In the genomic region with DNA sequence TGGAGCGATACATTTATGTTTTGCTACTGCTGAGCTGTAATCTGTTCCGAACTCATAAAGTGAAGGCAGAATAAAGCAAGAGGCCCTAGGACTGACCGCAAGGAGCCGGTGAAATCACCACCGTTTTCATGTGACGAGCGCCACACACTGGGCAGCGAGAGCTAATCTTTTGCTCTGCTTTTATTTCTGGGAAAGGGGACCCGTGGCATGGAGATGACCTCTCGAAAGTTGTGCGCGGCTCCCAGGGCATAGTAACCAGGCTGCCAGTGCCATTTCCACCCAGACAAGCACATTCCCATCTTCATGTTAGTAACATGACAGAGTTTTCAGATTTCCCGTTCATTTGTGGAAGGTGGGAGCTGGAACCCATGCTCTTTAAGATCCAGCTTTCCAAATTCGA, we compare ENCODE assay signal across 8 mouse cellular contexts. TPM values are rescaled to one million over a fixed set of nuclear protein-coding genes. Genes with fewer than 3 reads are reported as not detected.
DNase-seq lines count a peak whose midpoint lies in the region; ATAC-seq and TF ChIP-seq lines count a peak whose summit lies in the region.

No protein-coding gene starts in this region.

- H3K4me3 ChIP-seq in hindbrain, embryonic 16.5 days (ENCODE audit: low read length), result peak overlapping the region; percentile 19
- H3K4me3 ChIP-seq in limb, embryonic 14.5 days (replicated peaks; ENCODE audit: low read length), result no peak overlapping the region
- no peak overlapping the region for H3K4me3 ChIP-seq in midbrain, embryonic 13.5 days (replicated peaks)

- peak overlapping the region; percentile 22; the same call in 1 of the 2 replicates for H3K9ac ChIP-seq in hindbrain, embryonic 16.5 days (ENCODE audit: low read depth, low read length)
- no peak overlapping the region for H3K9ac ChIP-seq in limb, embryonic 14.5 days (ENCODE audit: low read depth, low read length, severe bottlenecking)
- H3K9ac ChIP-seq in midbrain, embryonic 13.5 days (replicated peaks), result no peak overlapping the region

- no peaks in the 10 kb centered on the region for H3K27me3 ChIP-seq in hindbrain, embryonic 16.5 days (replicated peaks; ENCODE audit: control insufficient read depth, insufficient read depth, low read length)
- H3K27me3 ChIP-seq in limb, embryonic 14.5 days (ENCODE audit: control insufficient read depth, insufficient read depth, low read length), result no peaks in the 10 kb centered on the region
- H3K27me3 ChIP-seq in midbrain, embryonic 13.5 days, result no peaks in the 10 kb centered on the region

- peak; percentile 48; the same call in 1 of the 2 replicates for ATAC-seq in hindbrain, embryonic 16.5 days
- no peak for ATAC-seq in limb, embryonic 14.5 days (ENCODE audit: low FRiP score, low read depth)
- peak; percentile 63 for ATAC-seq in midbrain, embryonic 13.5 days

- peak overlapping the region; percentile 36 for H3K27ac ChIP-seq in hindbrain, embryonic 16.5 days (ENCODE audit: low read depth, low read length)
- H3K27ac ChIP-seq in limb, embryonic 14.5 days (replicated peaks; ENCODE audit: low read depth, low read length), result peak overlapping the region; percentile 61; the same call in 1 of the 2 replicates
- no peak overlapping the region for H3K27ac ChIP-seq in midbrain, embryonic 13.5 days

- TF ChIP-seq POLR2A in limb, embryonic 14.5 days (IDR thresholded peaks at IDR 0.05; ENCODE audit: borderline replicate concordance, extremely low read depth, insufficient read depth, insufficient read length), result no peak

- peaks cover 17% of the 10 kb centered on the region for H3K4me1 ChIP-seq in hindbrain, embryonic 16.5 days (ENCODE audit: control insufficient read depth, insufficient read depth, low read depth, low read length)
- peaks cover 38% of the 10 kb centered on the region for H3K4me1 ChIP-seq in limb, embryonic 14.5 days (ENCODE audit: control insufficient read depth, insufficient read depth, low read length)
- peaks cover 36% of the 10 kb centered on the region for H3K4me1 ChIP-seq in midbrain, embryonic 13.5 days (replicated peaks)

- no peaks in the 10 kb centered on the region for H3K9me3 ChIP-seq in hindbrain, embryonic 16.5 days (ENCODE audit: control insufficient read depth, low read length)
- no peaks in the 10 kb centered on the region for H3K9me3 ChIP-seq in limb, embryonic 14.5 days (ENCODE audit: control insufficient read depth, low read length)
- no peaks in the 10 kb centered on the region for H3K9me3 ChIP-seq in midbrain, embryonic 13.5 days

- H3K36me3 ChIP-seq in hindbrain, embryonic 16.5 days (ENCODE audit: control insufficient read depth, insufficient read depth, low read length), result no peaks in the 10 kb centered on the region
- no peaks in the 10 kb centered on the region for H3K36me3 ChIP-seq in limb, embryonic 14.5 days (ENCODE audit: control insufficient read depth, insufficient read depth, low read length)
- no peaks in the 10 kb centered on the region for H3K36me3 ChIP-seq in midbrain, embryonic 13.5 days

- WGBS in hindbrain, embryonic 16.5 days, result 14% methylated on average over 14 of the region's 14 CpGs
- WGBS in limb, embryonic 14.5 days, result 11% methylated on average over 14 of the region's 14 CpGs
- 13% methylated on average over 14 of the region's 14 CpGs for WGBS in midbrain, embryonic 13.5 days

- peak overlapping the region; percentile 53 for H3K4me2 ChIP-seq in hindbrain, embryonic 16.5 days (ENCODE audit: low read length)
- peak overlapping the region; percentile 35 for H3K4me2 ChIP-seq in limb, embryonic 14.5 days (replicated peaks; ENCODE audit: low read depth, low read length, severe bottlenecking)
- H3K4me2 ChIP-seq in midbrain, embryonic 13.5 days (replicated peaks), result peak overlapping the region; percentile 19

- peak; percentile 13 to 36 for DNase-seq in spleen, adult 18-20 months
- DNase-seq in spleen, adult 12 weeks (ENCODE audit: low spot score), result no peak
- peak; percentile 70 to 79 for DNase-seq in cerebellum, postnatal 25 days
- peak; percentile 60 for DNase-seq in gastrocnemius, postnatal 10 days
- peak; percentile 53 for DNase-seq in limb, embryonic 14.5 days (ENCODE audit: low spot score)
- peak; percentile 13 to 16 for DNase-seq in spleen, postnatal 36 days (ENCODE audit: low spot score in 2 of 2)

RNA-seq across cellular contexts. Expression of gene Ttc30a2, which starts 13.5 kb away (rescaled TPM):
- total RNA-seq in gastrocnemius, postnatal 10 days (2021), result under 1 TPM in 1 of 2 experiments, not detected in 1; 0.45 TPM
- polyA plus RNA-seq in hindbrain, embryonic 16.5 days (2015; fragmentation: Nextera tagmentation; extraction: Ambion mirVana), result 0.77 and 1.1 TPM in 2 replicates
- 0.35 and 0.47 TPM in 2 replicates for polyA plus RNA-seq in limb, embryonic 14.5 days (2012; rRNA removed)
- polyA plus RNA-seq in limb, embryonic 14.5 days (2014; fragmentation: Nextera tagmentation; extraction: Ambion mirVana), result 0.30 TPM in 2 replicates
- polyA plus RNA-seq in midbrain, embryonic 13.5 days (2015; fragmentation: Nextera tagmentation; extraction: Ambion mirVana), result 1.1 and 1.6 TPM in 2 replicates

RNA-seq across cellular contexts. Expression of gene Ttc30a1, which starts 17.3 kb away (rescaled TPM):
- total RNA-seq in gastrocnemius, postnatal 10 days (2021), result 1 to 10 TPM; 1.4 to 1.5 TPM
- polyA plus RNA-seq in hindbrain, embryonic 16.5 days (2015; fragmentation: Nextera tagmentation; extraction: Ambion mirVana), result 8.9 and 9.2 TPM in 2 replicates
- polyA plus RNA-seq in limb, embryonic 14.5 days (2012; rRNA removed), result 6.9 TPM in 2 replicates
- 5.9 and 6.7 TPM in 2 replicates for polyA plus RNA-seq in limb, embryonic 14.5 days (2014; fragmentation: Nextera tagmentation; extraction: Ambion mirVana)
- 8.5 TPM in 2 replicates for polyA plus RNA-seq in midbrain, embryonic 13.5 days (2015; fragmentation: Nextera tagmentation; extraction: Ambion mirVana)

RNA-seq across cellular contexts. Expression of gene Ttc30b, which starts 26.1 kb away (rescaled TPM):
- 1 to 10 TPM; 5.0 TPM for total RNA-seq in gastrocnemius, postnatal 10 days (2021)
- 23.0 and 23.3 TPM in 2 replicates for polyA plus RNA-seq in hindbrain, embryonic 16.5 days (2015; fragmentation: Nextera tagmentation; extraction: Ambion mirVana)
- polyA plus RNA-seq in limb, embryonic 14.5 days (2012; rRNA removed), result 7.8 and 8.4 TPM in 2 replicates
- 10.8 and 11.2 TPM in 2 replicates for polyA plus RNA-seq in limb, embryonic 14.5 days (2014; fragmentation: Nextera tagmentation; extraction: Ambion mirVana)
- polyA plus RNA-seq in midbrain, embryonic 13.5 days (2015; fragmentation: Nextera tagmentation; extraction: Ambion mirVana), result 15.3 and 15.7 TPM in 2 replicates
